Mouse (Mus musculus) ES-E14 (cell line): ENCODE results near the gene Pcsk5.

ENCODE experiments used
- CHD2 ChIP-seq: IDR thresholded peaks from 2 replicates; pipeline ENCODE4 v1.6.1; 2014; ENCODE audit warnings: mild to moderate bottlenecking, low read depth, low read length, inconsistent platforms
- HCFC1 ChIP-seq: IDR thresholded peaks from 2 replicates; pipeline ENCODE4 v1.6.1; 2012; ENCODE audit warnings: low read length, inconsistent platforms, borderline replicate concordance; ENCODE audit not compliant: insufficient read depth
- MAFK ChIP-seq: IDR thresholded peaks from 2 replicates; pipeline ENCODE4 v1.6.1; 2014; ENCODE audit warnings: mild to moderate bottlenecking, low read depth, low read length, inconsistent platforms; ENCODE audit not compliant: insufficient read depth
- ZC3H11A ChIP-seq: IDR thresholded peaks from 2 replicates; pipeline ENCODE4 v1.6.1; 2012; ENCODE audit warnings: low read depth, mild to moderate bottlenecking, inconsistent platforms, low read length, borderline replicate concordance

- TF ChIP-seq ZC3H11A = no peak
- no peak for TF ChIP-seq CHD2
- TF ChIP-seq HCFC1 = no peak
- TF ChIP-seq MAFK = peak; percentile 98
These were observed 348.2 kb downstream of the Pcsk5 start for GRCm38 (mm10) chr19:17489041-17489865.
